Mouse (Mus musculus) intestine, embryonic 16.5 days (tissue): Measurements from ENCODE around the gene Tdrd7. TPM values are rescaled to one million over a fixed set of nuclear protein-coding genes. Genes with fewer than 3 reads are reported as not detected.

Source experiments
- ATAC-seq: fragments of 200-750 bp; cut with Nextera tagmentation; 2 replicates; pipeline ENCODE4 v1.8.0; 2017; ENCODE audit warnings: moderate TSS enrichment, moderate library complexity
- H3K27ac ChIP-seq: fragments of 300-500 bp; sonication (generic); 2 replicates; pipeline ENCODE4 v1.5.1; 2014; ENCODE audit warnings: mild to moderate bottlenecking, low read length
- H3K27me3 ChIP-seq: fragments of 300-500 bp; sonication (generic); replicated peaks from 2 replicates; pipeline ENCODE4 v1.6.1; 2014; ENCODE audit warnings: low read length, control low read depth, mixed read lengths; ENCODE audit not compliant: control insufficient read depth, insufficient read depth
- H3K36me3 ChIP-seq: fragments of 300-500 bp; sonication (generic); 2 replicates; pipeline ENCODE4 v1.6.1; 2014; ENCODE audit warnings: low read length, control low read depth; ENCODE audit not compliant: control insufficient read depth, insufficient read depth
- H3K4me1 ChIP-seq: fragments of 300-500 bp; sonication (generic); 2 replicates; pipeline ENCODE4 v1.6.1; 2014; ENCODE audit warnings: low read length, control low read depth, mixed read lengths; ENCODE audit not compliant: control insufficient read depth, insufficient read depth
- H3K4me2 ChIP-seq: fragments of 300-500 bp; sonication (generic); 2 replicates; pipeline ENCODE4 v1.6.1; 2014; ENCODE audit warnings: low read depth, low read length, control low read depth
- H3K4me3 ChIP-seq: fragments of 300-500 bp; sonication (generic); 2 replicates; pipeline ENCODE4 v1.5.1; 2014; ENCODE audit warnings: mild to moderate bottlenecking, low read length
- H3K9ac ChIP-seq: fragments of 300-500 bp; sonication (generic); 2 replicates; pipeline ENCODE4 v1.6.1; 2014; ENCODE audit warnings: low read depth, low read length
- H3K9me3 ChIP-seq: fragments of 300-500 bp; sonication (generic); 2 replicates; pipeline ENCODE4 v1.6.1; 2016; ENCODE audit warnings: low read length, control low read depth; ENCODE audit not compliant: control insufficient read depth
- WGBS: fragments of 180-500 bp; shearing (Covaris S2); extraction: QIAGEN DNeasy Blood & Tissue Kit; methylation state at CpG from one replicate; pipeline ENCODE4 v1.1.7; 2014; 5-methylcytosine and 5-hydroxymethylcytosine counted together
- polyA plus RNA-seq: library from polyadenylated mRNA; unstranded; fragments of >200 nt; fragmentation: Nextera tagmentation; extraction: Ambion mirVana; gene quantifications from 2 replicates; pipeline ENCODE4 v1.2.1, GENCODE M21; 2015

Gene Tdrd7
- polyA plus RNA-seq, 1 experiment from 2014 or later = 31.5 TPM

- peak within 1 kb of the TSS; percentile 71 for H3K9ac ChIP-seq
- ATAC-seq = peak; percentile 77
- no peaks in the 10 kb centered on the region for H3K36me3 ChIP-seq
- H3K4me2 ChIP-seq = peak within 1 kb of the TSS; percentile 99
- H3K27ac ChIP-seq = no peak within 1 kb of the TSS
- WGBS = 1% methylated on average over 71 of the region's 72 CpGs
- peaks cover 24% of the 10 kb centered on the region for H3K27me3 ChIP-seq
- H3K4me1 ChIP-seq = peaks cover 25% of the 10 kb centered on the region
- no peaks in the 10 kb centered on the region for H3K9me3 ChIP-seq
- H3K4me3 ChIP-seq = peak within 1 kb of the TSS; percentile 67
Measured at GRCm38 (mm10) chr4:46038892-46039751, 74.0 kb downstream of the Tdrd7 start, which contains the start of gene Tmod1. Tmod1 (plus strand) TSS chr4:46038935.

DNA sequence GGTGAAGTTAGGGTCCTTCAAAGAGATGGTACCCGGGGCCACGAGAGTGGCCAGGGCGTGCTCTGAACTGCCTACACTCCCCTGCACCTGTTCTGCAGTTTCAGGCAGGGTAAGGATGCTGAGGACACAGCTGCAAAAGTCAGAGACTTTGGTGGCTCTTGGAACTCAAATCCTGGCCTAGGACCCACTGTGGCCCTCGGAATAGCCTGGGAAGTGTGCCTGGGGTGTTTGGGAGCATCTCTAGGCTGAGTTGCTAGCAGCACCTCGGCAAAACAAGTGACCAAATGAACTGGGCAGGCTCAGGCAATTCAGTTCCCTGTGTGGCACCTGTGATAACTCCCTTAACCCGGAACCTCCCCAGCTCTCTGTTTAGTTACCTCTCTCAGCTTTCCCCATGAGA is 74.8 kb downstream of the Tdrd7 start:
- H3K4me1 ChIP-seq = peaks cover 25% of the 10 kb centered on the region
- no peaks in the 10 kb centered on the region for H3K9me3 ChIP-seq
- no peak overlapping the region for H3K27ac ChIP-seq
- no peaks in the 10 kb centered on the region for H3K36me3 ChIP-seq
- no peak for ATAC-seq
- H3K27me3 ChIP-seq = peaks cover 24% of the 10 kb centered on the region
- 22% methylated on average over 6 of the region's 6 CpGs for WGBS
- peak overlapping the region; percentile 67 for H3K4me3 ChIP-seq
- peak overlapping the region; percentile 99 for H3K4me2 ChIP-seq
- peak overlapping the region; percentile 71; the same call in 1 of the 2 replicates for H3K9ac ChIP-seq

GRCm38 (mm10) chr4:46040594-46041192 is 75.6 kb downstream of the Tdrd7 start:
- Histone ChIP-seq H3K27me3 (peaks cover 24% of the 10 kb centered on the region), H3K9ac (no peak overlapping the region), H3K4me1 (peaks cover 25% of the 10 kb centered on the region), H3K9me3 (no peaks in the 10 kb centered on the region), H3K36me3 (no peaks in the 10 kb centered on the region), H3K27ac (no peak overlapping the region), H3K4me2 (no peak overlapping the region), H3K4me3 (no peak overlapping the region)
- WGBS = 11% methylated on average over 9 of the region's 9 CpGs
- ATAC-seq = peak; percentile 66

GRCm38 (mm10) chr4:46041761-46042504 is 76.8 kb downstream of the Tdrd7 start:
- Histone ChIP-seq H3K9ac (no peak overlapping the region), H3K27ac (no peak overlapping the region), H3K4me3 (no peak overlapping the region), H3K4me2 (0 out of 2 replicates have a peak overlapping the region, but pooled peaks have one; percentile 3), H3K4me1 (peaks cover 25% of the 10 kb centered on the region), H3K9me3 (no peaks in the 10 kb centered on the region), H3K36me3 (no peaks in the 10 kb centered on the region), H3K27me3 (peaks cover 24% of the 10 kb centered on the region)
- ATAC-seq = peak; percentile 33; the same call in 1 of the 2 replicates
- WGBS = 34% methylated on average over 7 of the region's 7 CpGs

GRCm38 (mm10) chr4:46042505-46042850 is 77.3 kb downstream of the Tdrd7 start:
- Histone ChIP-seq H3K9me3 (no peaks in the 10 kb centered on the region), H3K4me2 (no peak overlapping the region), H3K27me3 (peaks cover 22% of the 10 kb centered on the region), H3K36me3 (no peaks in the 10 kb centered on the region), H3K4me1 (peaks cover 25% of the 10 kb centered on the region), H3K9ac (no peak overlapping the region), H3K27ac (no peak overlapping the region), H3K4me3 (no peak overlapping the region)
- 0 out of 2 replicates have a peak, but pooled peaks have one; percentile 24 for ATAC-seq
- 42% methylated on average over 5 of the region's 5 CpGs for WGBS

GRCm38 (mm10) chr4:46043361-46043760 is 78.2 kb downstream of the Tdrd7 start:
- Histone ChIP-seq H3K36me3 (no peaks in the 10 kb centered on the region), H3K9ac (no peak overlapping the region), H3K4me3 (no peak overlapping the region), H3K4me1 (peaks cover 25% of the 10 kb centered on the region), H3K9me3 (no peaks in the 10 kb centered on the region), H3K4me2 (no peak overlapping the region), H3K27me3 (peaks cover 19% of the 10 kb centered on the region), H3K27ac (no peak overlapping the region)
- 66% methylated on average over 8 of the region's 8 CpGs for WGBS
- no peak for ATAC-seq

GRCm38 (mm10) chr4:46047971-46048370 is 82.8 kb downstream of the Tdrd7 start:
- Histone ChIP-seq H3K4me2 (no peak overlapping the region), H3K36me3 (no peaks in the 10 kb centered on the region), H3K27me3 (no peaks in the 10 kb centered on the region), H3K9ac (no peak overlapping the region), H3K4me1 (no peaks in the 10 kb centered on the region), H3K4me3 (no peak overlapping the region), H3K9me3 (no peaks in the 10 kb centered on the region; the same call in 1 of the 2 replicates), H3K27ac (no peak overlapping the region)
- no peak for ATAC-seq
- WGBS = 65% methylated on average over 4 of the region's 4 CpGs

- no peaks in the 10 kb centered on the region for H3K27me3 ChIP-seq
- ATAC-seq = no peak
- no peak overlapping the region for H3K4me2 ChIP-seq
- H3K4me3 ChIP-seq = no peak overlapping the region
- H3K27ac ChIP-seq = no peak overlapping the region
- H3K9me3 ChIP-seq = no peaks in the 10 kb centered on the region; the same call in 1 of the 2 replicates
- 79% methylated on average over 7 of the region's 7 CpGs for WGBS
- no peaks in the 10 kb centered on the region for H3K36me3 ChIP-seq
- H3K4me1 ChIP-seq = no peaks in the 10 kb centered on the region
- no peak overlapping the region for H3K9ac ChIP-seq
Measured at GRCm38 (mm10) chr4:46048418-46048817, 83.3 kb downstream of the Tdrd7 start.
